Mouse (Mus musculus) kidney, embryonic 16.5 days (tissue): ENCODE measurements at regions not wholly inside any gene's neighbourhood (a gene's known extent, or its start where the extent isn't known, plus 50 kb on each side); places are given as distances from the start of the nearest gene placed in this dataset.

Experiments
- ATAC-seq: fragments of 200-750 bp; cut with Nextera tagmentation; 2 replicates; pipeline ENCODE4 v1.8.0; 2017; ENCODE audit warnings: moderate TSS enrichment; ENCODE audit not compliant: low FRiP score, low TSS enrichment
- H3K27ac ChIP-seq: fragments of 300-500 bp; sonication (generic); 2 replicates; pipeline ENCODE4 v1.5.1; 2014; ENCODE audit warnings: low read length
- H3K27me3 ChIP-seq: fragments of 300-500 bp; sonication (generic); 2 replicates; pipeline ENCODE4 v1.6.1; 2014; ENCODE audit warnings: low read length, control low read depth, mixed read lengths; ENCODE audit not compliant: insufficient read depth
- H3K36me3 ChIP-seq: fragments of 300-500 bp; sonication (generic); 2 replicates; pipeline ENCODE4 v1.6.1; 2014; ENCODE audit warnings: low read length, control low read depth, mixed read lengths; ENCODE audit not compliant: insufficient read depth
- H3K4me1 ChIP-seq: fragments of 300-500 bp; sonication (generic); 2 replicates; pipeline ENCODE4 v1.6.1; 2014; ENCODE audit warnings: low read length, control low read depth, mixed read lengths; ENCODE audit not compliant: insufficient read depth
- H3K4me2 ChIP-seq: fragments of 300-500 bp; sonication (generic); replicated peaks from 2 replicates; pipeline ENCODE4 v1.6.1; 2014; ENCODE audit warnings: low read depth, low read length
- H3K4me3 ChIP-seq: fragments of 300-500 bp; sonication (generic); 2 replicates; pipeline ENCODE4 v1.5.1; 2014; ENCODE audit warnings: mild to moderate bottlenecking, low read length
- H3K9ac ChIP-seq: fragments of 300-500 bp; sonication (generic); replicated peaks from 2 replicates; pipeline ENCODE4 v1.6.1; 2014; ENCODE audit warnings: low read length
- H3K9me3 ChIP-seq: fragments of 300-500 bp; sonication (generic); 2 replicates; pipeline ENCODE4 v1.6.1; 2016; ENCODE audit warnings: low read length, control low read depth
- WGBS: fragments of 180-500 bp; shearing (Covaris S2); extraction: QIAGEN DNeasy Blood & Tissue Kit; methylation state at CpG from one replicate; pipeline ENCODE4 v1.1.7; 2014; 5-methylcytosine and 5-hydroxymethylcytosine counted together

- no peak for ATAC-seq
- H3K4me3 ChIP-seq, result no peak overlapping the region
- H3K9ac ChIP-seq, result no peak overlapping the region
- H3K27ac ChIP-seq, result no peak overlapping the region
- WGBS, result 6% methylated on average over 1 of the region's 1 CpGs
- no peaks in the 10 kb centered on the region for H3K36me3 ChIP-seq
- H3K27me3 ChIP-seq, result no peaks in the 10 kb centered on the region
- H3K4me1 ChIP-seq, result no peaks in the 10 kb centered on the region
- H3K4me2 ChIP-seq, result no peak overlapping the region
- H3K9me3 ChIP-seq, result no peaks in the 10 kb centered on the region
These were observed 143.9 kb downstream of the Ttc32 start for GRCm38 (mm10) chr12:9173680-9174079.

GRCm38 (mm10) chr12:9174327-9174726 is 144.5 kb downstream of the Ttc32 start:
- WGBS, result 32% methylated on average over 9 of the region's 9 CpGs
- peak; percentile 35; the same call in 1 of the 2 replicates for ATAC-seq
- Histone ChIP-seq H3K4me2 (no peak overlapping the region), H3K36me3 (no peaks in the 10 kb centered on the region), H3K4me3 (no peak overlapping the region), H3K27me3 (no peaks in the 10 kb centered on the region), H3K27ac (no peak overlapping the region), H3K4me1 (no peaks in the 10 kb centered on the region), H3K9ac (no peak overlapping the region), H3K9me3 (no peaks in the 10 kb centered on the region)

GRCm38 (mm10) chr12:9176198-9176597 is 146.4 kb downstream of the Ttc32 start:
- Histone ChIP-seq H3K4me3 (no peak overlapping the region), H3K9me3 (no peaks in the 10 kb centered on the region), H3K4me2 (no peak overlapping the region), H3K9ac (no peak overlapping the region), H3K4me1 (no peaks in the 10 kb centered on the region), H3K36me3 (no peaks in the 10 kb centered on the region), H3K27me3 (no peaks in the 10 kb centered on the region), H3K27ac (no peak overlapping the region)
- 0 out of 2 replicates have a peak, but pooled peaks have one; percentile 19 for ATAC-seq
- WGBS, result 12% methylated on average over 2 of the region's 2 CpGs

GRCm38 (mm10) chr12:9178626-9179025 is 148.8 kb downstream of the Ttc32 start:
- H3K36me3 ChIP-seq, result no peaks in the 10 kb centered on the region
- no peak for ATAC-seq
- H3K4me2 ChIP-seq, result no peak overlapping the region
- H3K9ac ChIP-seq, result no peak overlapping the region
- H3K9me3 ChIP-seq, result no peaks in the 10 kb centered on the region
- 37% methylated on average over 4 of the region's 4 CpGs for WGBS
- no peaks in the 10 kb centered on the region for H3K4me1 ChIP-seq
- no peaks in the 10 kb centered on the region for H3K27me3 ChIP-seq
- H3K27ac ChIP-seq, result no peak overlapping the region
- no peak overlapping the region for H3K4me3 ChIP-seq

GRCm38 (mm10) chr12:9180677-9181076 is 150.9 kb downstream of the Ttc32 start:
- Histone ChIP-seq H3K4me3 (no peak overlapping the region), H3K9me3 (no peaks in the 10 kb centered on the region), H3K4me2 (no peak overlapping the region), H3K27ac (no peak overlapping the region), H3K4me1 (no peaks in the 10 kb centered on the region), H3K9ac (no peak overlapping the region), H3K27me3 (no peaks in the 10 kb centered on the region), H3K36me3 (no peaks in the 10 kb centered on the region)
- 66% methylated on average over 4 of the region's 4 CpGs for WGBS
- no peak for ATAC-seq

- H3K27me3 ChIP-seq, result no peaks in the 10 kb centered on the region
- WGBS, result 80% methylated on average over 5 of the region's 5 CpGs
- H3K9me3 ChIP-seq, result no peaks in the 10 kb centered on the region
- ATAC-seq, result no peak
- no peak overlapping the region for H3K4me3 ChIP-seq
- no peak overlapping the region for H3K4me2 ChIP-seq
- H3K36me3 ChIP-seq, result no peaks in the 10 kb centered on the region
- no peak overlapping the region for H3K9ac ChIP-seq
- H3K4me1 ChIP-seq, result no peaks in the 10 kb centered on the region
- no peak overlapping the region for H3K27ac ChIP-seq
These were observed 161.9 kb downstream of the Ttc32 start for GRCm38 (mm10) chr12:9191721-9192120.

- Histone ChIP-seq H3K9me3 (no peaks in the 10 kb centered on the region), H3K27me3 (no peaks in the 10 kb centered on the region), H3K27ac (no peak overlapping the region), H3K4me3 (no peak overlapping the region), H3K4me1 (no peaks in the 10 kb centered on the region), H3K4me2 (no peak overlapping the region), H3K36me3 (no peaks in the 10 kb centered on the region), H3K9ac (no peak overlapping the region)
- 72% methylated on average over 2 of the region's 2 CpGs for WGBS
- ATAC-seq, result no peak
These were observed 169.5 kb downstream of the Ttc32 start for GRCm38 (mm10) chr12:9199321-9199720.

GRCm38 (mm10) chr12:9212211-9212610 is 182.4 kb downstream of the Ttc32 start:
- 69% methylated on average over 1 of the region's 1 CpGs for WGBS
- H3K4me3 ChIP-seq, result no peak overlapping the region
- no peak for ATAC-seq
- H3K27me3 ChIP-seq, result no peaks in the 10 kb centered on the region
- H3K27ac ChIP-seq, result no peak overlapping the region
- no peaks in the 10 kb centered on the region for H3K36me3 ChIP-seq
- H3K9ac ChIP-seq, result no peak overlapping the region
- no peaks in the 10 kb centered on the region for H3K4me1 ChIP-seq
- H3K4me2 ChIP-seq, result no peak overlapping the region
- H3K9me3 ChIP-seq, result no peaks in the 10 kb centered on the region

- Histone ChIP-seq H3K27ac (no peak overlapping the region), H3K27me3 (no peaks in the 10 kb centered on the region), H3K4me2 (no peak overlapping the region), H3K9me3 (no peaks in the 10 kb centered on the region), H3K36me3 (no peaks in the 10 kb centered on the region), H3K4me3 (no peak overlapping the region), H3K4me1 (no peaks in the 10 kb centered on the region), H3K9ac (no peak overlapping the region)
- ATAC-seq, result no peak
- 52% methylated on average over 5 of the region's 5 CpGs for WGBS
These were observed 195.2 kb downstream of the Ttc32 start for GRCm38 (mm10) chr12:9224971-9225370.

GRCm38 (mm10) chr12:9227901-9228300 is 198.1 kb downstream of the Ttc32 start:
- 79% methylated on average over 5 of the region's 5 CpGs for whole genome bisulfite sequencing
- H3K4me3 ChIP-seq, result no peak overlapping the region
- no peaks in the 10 kb centered on the region for H3K36me3 ChIP-seq
- H3K27ac ChIP-seq, result no peak overlapping the region
- H3K27me3 ChIP-seq, result no peaks in the 10 kb centered on the region
- no peak overlapping the region for H3K9ac ChIP-seq
- no peaks in the 10 kb centered on the region for H3K9me3 ChIP-seq
- no peak overlapping the region for H3K4me2 ChIP-seq
- H3K4me1 ChIP-seq, result no peaks in the 10 kb centered on the region
- ATAC-seq, result no peak

- Histone ChIP-seq H3K27me3 (no peaks in the 10 kb centered on the region), H3K9me3 (no peaks in the 10 kb centered on the region), H3K4me2 (no peak overlapping the region), H3K9ac (no peak overlapping the region), H3K27ac (no peak overlapping the region), H3K36me3 (no peaks in the 10 kb centered on the region), H3K4me1 (no peaks in the 10 kb centered on the region), H3K4me3 (no peak overlapping the region)
- ATAC-seq, result no peak
- WGBS, result 89% methylated on average over 2 of the region's 2 CpGs
These were observed 198.7 kb downstream of the Ttc32 start for GRCm38 (mm10) chr12:9228486-9228885.
